Mouse (Mus musculus) erythroblast, embryonic 14.5 days (primary cell): ENCODE data around the gene Zfp628. TPM values are rescaled to one million over a fixed set of nuclear protein-coding genes. Genes with fewer than 3 reads are reported as not detected.
"Not testable (repeated sequence)": the region's sequence is repeated elsewhere in the genome, so short reads cannot be mapped to it uniquely, and the experiment has no call there.

Experiments
- H3K27me3 ChIP-seq: 2 replicates; pipeline ENCODE4 v1.6.1; 2012; ENCODE audit warnings: inconsistent platforms; ENCODE audit not compliant: control insufficient read depth
- H3K36me3 ChIP-seq: 2 replicates; pipeline ENCODE4 v1.6.1; 2012; ENCODE audit warnings: mild to moderate bottlenecking, inconsistent platforms; ENCODE audit not compliant: control insufficient read depth
- H3K4me1 ChIP-seq: 2 replicates; pipeline ENCODE4 v1.6.1; 2012; ENCODE audit warnings: inconsistent platforms; ENCODE audit not compliant: control insufficient read depth
- H3K4me3 ChIP-seq: replicated peaks from 2 replicates; pipeline ENCODE3; 2012; ENCODE audit warnings: moderate library complexity, mild to moderate bottlenecking, inconsistent platforms
- H3K9me3 ChIP-seq: 2 replicates; pipeline ENCODE4 v1.6.1; 2012; ENCODE audit warnings: low read length, inconsistent platforms, mixed read lengths; ENCODE audit not compliant: control insufficient read depth
- GATA1 ChIP-seq: IDR thresholded peaks from 2 replicates; pipeline ENCODE4 v1.6.1; 2012; ENCODE audit warnings: low read length, inconsistent platforms, mixed read lengths
- TAL1 ChIP-seq: IDR thresholded peaks from 3 replicates; pipeline ENCODE4 v1.6.1; 2012; ENCODE audit warnings: low read length, inconsistent platforms, mixed read lengths
- polyA plus RNA-seq: library from polyadenylated mRNA; stranded (reverse); fragments of >175 nt; gene quantifications from 2 replicates; pipeline ENCODE4 v1.2.3, GENCODE M21; 2012

Gene Zfp628
- 8.5 and 8.9 TPM in 2 replicates for polyA plus RNA-seq

DNA sequence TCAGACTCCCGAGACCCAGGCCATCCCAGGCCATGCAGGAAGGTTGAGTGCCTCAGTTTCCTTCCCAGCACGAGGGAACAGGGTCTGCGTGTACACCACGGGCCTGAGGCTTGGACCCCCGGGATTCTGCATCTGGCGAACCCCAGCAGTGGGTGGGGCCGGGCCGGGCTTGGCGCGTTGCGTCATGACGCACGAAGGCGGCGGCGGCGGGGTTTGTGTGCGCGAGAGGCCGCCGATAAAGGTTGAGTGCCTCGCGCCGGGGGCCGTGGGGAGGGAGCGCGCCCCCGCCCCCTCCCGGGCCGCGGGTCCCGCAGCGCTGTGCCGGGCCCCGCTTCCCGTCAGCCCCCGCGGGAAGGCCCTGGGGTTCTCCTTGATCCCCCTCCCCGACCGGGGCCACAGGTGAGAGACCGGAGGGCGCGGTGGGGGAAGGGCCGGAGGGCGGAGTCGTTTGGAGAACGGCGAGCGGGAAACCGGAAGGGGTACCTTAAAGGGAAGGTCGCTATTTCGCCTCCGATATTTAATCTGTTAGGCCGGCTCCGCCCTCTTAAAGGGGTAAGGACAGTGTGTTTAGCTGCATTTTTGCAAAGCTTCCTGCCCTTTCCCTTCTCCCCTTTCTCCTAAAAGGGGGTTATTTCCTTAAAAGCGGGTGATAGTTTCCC, at the start of gene Zfp628:
Gene Zfp628 (plus strand): TSS at position 211 of the 659 bp plus-strand sequence.
- no peaks in the 10 kb centered on the region for H3K27me3 ChIP-seq
- peaks cover 34% of the 10 kb centered on the region for H3K4me1 ChIP-seq
- peaks cover 4% of the 10 kb centered on the region for H3K9me3 ChIP-seq
- H3K4me3 ChIP-seq = peak within 1 kb of the TSS; percentile 94
- peaks cover 37% of the 10 kb centered on the region for H3K36me3 ChIP-seq
- TF ChIP-seq GATA1 = no peak
- TF ChIP-seq TAL1 = no peak

GRCm38 (mm10) chr7:4865579-4866493, 49.2 kb upstream of the Zfp628 start:
- Histone ChIP-seq H3K36me3 (no peaks in the 10 kb centered on the region), H3K4me3 (peak overlapping the region; percentile 84), H3K27me3 (no peaks in the 10 kb centered on the region), H3K9me3 (no peaks in the 10 kb centered on the region), H3K4me1 (peaks cover 24% of the 10 kb centered on the region)
- TF ChIP-seq TAL1 (no peak), GATA1 (no peak)

GRCm38 (mm10) chr7:4866631-4867180, 48.3 kb upstream of the Zfp628 start:
- Histone ChIP-seq H3K27me3 (no peaks in the 10 kb centered on the region), H3K4me1 (peaks cover 28% of the 10 kb centered on the region), H3K4me3 (peak overlapping the region; percentile 84), H3K9me3 (no peaks in the 10 kb centered on the region), H3K36me3 (no peaks in the 10 kb centered on the region)
- TF ChIP-seq GATA1 = no peak
- no peak for TF ChIP-seq TAL1

- no peaks in the 10 kb centered on the region for H3K27me3 ChIP-seq
- peaks cover 30% of the 10 kb centered on the region for H3K4me1 ChIP-seq
- H3K4me3 ChIP-seq = no peak within 1 kb of the TSS
- TF ChIP-seq GATA1 = no peak
- no peak for TF ChIP-seq TAL1
- no peaks in the 10 kb centered on the region for H3K36me3 ChIP-seq
- H3K9me3 ChIP-seq = no peaks in the 10 kb centered on the region
These were observed 44.9 kb upstream of the Zfp628 start, which contains the start of gene Isoc2b for GRCm38 (mm10) chr7:4870133-4870532. Isoc2b (minus strand) TSS chr7:4870258.

- peak; percentile 77 for TF ChIP-seq GATA1
- peak; percentile 61 for TF ChIP-seq TAL1
- Histone ChIP-seq H3K27me3 (no peaks in the 10 kb centered on the region), H3K36me3 (peaks cover under 1% of the 10 kb centered on the region), H3K9me3 (peaks cover under 1% of the 10 kb centered on the region), H3K4me1 (peaks cover 39% of the 10 kb centered on the region), H3K4me3 (peak within 1 kb of the TSS; percentile 69)
These were observed 38.2 kb upstream of the Zfp628 start, which contains the start of gene Isoc2a for GRCm38 (mm10) chr7:4876753-4877221. Isoc2a (plus strand) TSS chr7:4877153.

- H3K36me3 ChIP-seq = peaks cover 5% of the 10 kb centered on the region
- peak overlapping the region; percentile 69 for H3K4me3 ChIP-seq
- H3K27me3 ChIP-seq = no peaks in the 10 kb centered on the region
- peaks cover 4% of the 10 kb centered on the region for H3K9me3 ChIP-seq
- TF ChIP-seq GATA1 = no peak
- no peak for TF ChIP-seq TAL1
- peaks cover 42% of the 10 kb centered on the region for H3K4me1 ChIP-seq
These were observed 37.8 kb upstream of the Zfp628 start for GRCm38 (mm10) chr7:4877226-4877625.

- H3K27me3 ChIP-seq = no peaks in the 10 kb centered on the region
- H3K4me1 ChIP-seq = peaks cover 39% of the 10 kb centered on the region
- no peak for TF ChIP-seq GATA1
- TF ChIP-seq TAL1 = no peak
- peaks cover 8% of the 10 kb centered on the region for H3K9me3 ChIP-seq
- peak overlapping the region; percentile 69 for H3K4me3 ChIP-seq
- peaks cover 8% of the 10 kb centered on the region for H3K36me3 ChIP-seq
These were observed 36.8 kb upstream of the Zfp628 start for GRCm38 (mm10) chr7:4878186-4878585.

DNA sequence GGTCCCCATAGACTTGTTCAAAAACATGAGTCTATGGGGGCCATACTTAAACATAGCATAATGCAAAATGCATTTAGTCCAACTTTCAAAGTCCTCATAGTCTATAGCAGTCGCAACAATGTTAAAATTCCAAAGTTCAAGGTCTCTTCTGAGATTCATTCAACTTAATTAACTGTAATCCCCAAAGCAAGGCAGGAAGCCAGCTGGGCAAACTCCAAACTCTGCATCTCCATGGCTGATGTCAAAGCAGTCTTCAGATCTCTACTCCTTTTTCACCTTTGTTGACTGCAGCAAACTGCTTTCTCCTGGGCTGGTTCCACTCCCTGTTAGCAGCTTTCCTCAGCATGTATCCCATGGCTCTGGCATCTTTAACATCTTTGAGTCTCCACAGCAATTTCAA, 36.0 kb upstream of the Zfp628 start:
- not testable (repeated sequence) for H3K4me3 ChIP-seq, H3K27me3 ChIP-seq, H3K9me3 ChIP-seq, H3K36me3 ChIP-seq
- H3K4me1 ChIP-seq = peaks cover 39% of the 10 kb centered on the region

GRCm38 (mm10) chr7:4886680-4887079, 28.3 kb upstream of the Zfp628 start:
- Histone ChIP-seq H3K36me3 (peaks cover 21% of the 10 kb centered on the region), H3K4me3 (no peak overlapping the region), H3K9me3 (peaks cover 8% of the 10 kb centered on the region), H3K4me1 (peaks cover 3% of the 10 kb centered on the region), H3K27me3 (no peaks in the 10 kb centered on the region)
- TF ChIP-seq TAL1 (no peak), GATA1 (no peak)
